Mouse (Mus musculus) lung, embryonic 15.5 days (tissue): Measurements from ENCODE around the gene Catsper2. TPM values are rescaled to one million over a fixed set of nuclear protein-coding genes. Genes with fewer than 3 reads are reported as not detected.

Experiments
- ATAC-seq: fragments of 200-750 bp; cut with Nextera tagmentation; 2 replicates; pipeline ENCODE4 v1.8.0; 2017; ENCODE audit warnings: moderate number of reproducible peaks, borderline replicate concordance; ENCODE audit not compliant: low FRiP score, low TSS enrichment; ENCODE audit errors: extremely low read depth
- H3K27ac ChIP-seq: fragments of 300-500 bp; sonication (generic); 2 replicates; pipeline ENCODE4 v1.5.1; 2015; ENCODE audit warnings: moderate library complexity, mild to moderate bottlenecking, inconsistent platforms
- H3K27me3 ChIP-seq: fragments of 300-500 bp; sonication (generic); 2 replicates; pipeline ENCODE4 v1.6.1; 2015; ENCODE audit warnings: inconsistent platforms
- H3K36me3 ChIP-seq: fragments of 300-500 bp; sonication (generic); 2 replicates; pipeline ENCODE4 v1.6.1; 2015; ENCODE audit warnings: inconsistent platforms
- H3K4me1 ChIP-seq: fragments of 300-500 bp; sonication (generic); 2 replicates; pipeline ENCODE4 v1.6.1; 2015; ENCODE audit warnings: inconsistent platforms
- H3K4me2 ChIP-seq: fragments of 300-500 bp; sonication (generic); 2 replicates; pipeline ENCODE4 v1.6.1; 2015; ENCODE audit warnings: inconsistent platforms, mild to moderate bottlenecking, moderate library complexity
- H3K4me3 ChIP-seq: fragments of 300-500 bp; sonication (generic); 2 replicates; pipeline ENCODE4 v1.5.1; 2015; ENCODE audit warnings: mild to moderate bottlenecking, inconsistent platforms
- H3K9ac ChIP-seq: fragments of 300-500 bp; sonication (generic); 2 replicates; pipeline ENCODE4 v1.6.1; 2015; ENCODE audit warnings: inconsistent platforms
- H3K9me3 ChIP-seq: fragments of 300-500 bp; sonication (generic); 2 replicates; pipeline ENCODE4 v1.6.1; 2016; ENCODE audit warnings: inconsistent platforms
- WGBS: fragments of 180-500 bp; shearing (Covaris S2); methylation state at CpG from one replicate; pipeline ENCODE4 v1.1.7; 2015; 5-methylcytosine and 5-hydroxymethylcytosine counted together
- polyA plus RNA-seq: library from polyadenylated mRNA; unstranded; fragments of >200 nt; fragmentation: Nextera tagmentation; extraction: Ambion mirVana; gene quantifications from 2 replicates; pipeline ENCODE4 v1.2.1, GENCODE M21; 2015

Gene Catsper2
- polyA plus RNA-seq: 1.3 and 2.3 TPM in 2 replicates

DNA sequence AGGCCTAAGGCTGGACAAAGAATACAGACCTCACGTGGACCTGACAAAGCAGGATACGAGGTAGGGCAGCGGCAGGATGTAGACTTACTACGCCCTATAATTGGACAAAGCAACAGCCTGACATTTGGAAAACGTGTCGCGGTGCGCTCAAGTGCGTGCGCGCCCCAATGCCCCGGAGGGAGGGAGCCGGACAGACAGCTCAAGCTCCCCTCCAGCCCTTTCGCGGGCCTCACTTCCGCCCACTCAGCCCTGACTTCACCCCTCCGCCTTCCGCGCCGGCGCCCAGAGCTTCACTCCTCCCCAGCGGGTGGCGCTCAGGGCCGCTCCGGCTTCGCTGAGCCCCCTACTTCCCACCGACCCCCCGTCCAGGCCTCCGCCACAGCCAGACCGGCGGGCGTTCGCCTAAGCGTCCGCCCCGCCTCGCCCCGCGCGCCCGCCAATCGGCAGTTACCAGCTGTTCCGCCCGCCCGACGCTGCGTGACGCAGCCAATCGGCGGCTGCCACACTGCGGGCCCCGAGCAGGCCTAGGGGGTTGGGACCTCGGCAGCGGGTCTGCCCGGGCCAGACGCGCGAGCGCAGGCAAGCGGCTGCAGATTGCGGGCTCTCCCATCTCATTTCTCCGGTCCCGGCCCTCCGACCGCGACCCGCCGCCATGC is at the start of gene Catsper2, which contains the start of gene Pdia3:
TSS of gene Catsper2 (minus strand) at position 406 of the 656 bp plus-strand sequence.
TSS of gene Pdia3 (plus strand) at position 389 of the 656 bp plus-strand sequence.
- peak; percentile 99 for ATAC-seq
- Histone ChIP-seq H3K4me3 (peak within 1 kb of the TSS; percentile 89), H3K9me3 (no peaks in the 10 kb centered on the region), H3K4me2 (peak within 1 kb of the TSS; percentile 67), H3K27me3 (no peaks in the 10 kb centered on the region), H3K9ac (peak within 1 kb of the TSS; percentile 100), H3K4me1 (peaks cover 20% of the 10 kb centered on the region), H3K27ac (peak within 1 kb of the TSS; percentile 98), H3K36me3 (peaks cover 21% of the 10 kb centered on the region)
- under 1% methylated on average over 66 of the region's 68 CpGs for WGBS

DNA sequence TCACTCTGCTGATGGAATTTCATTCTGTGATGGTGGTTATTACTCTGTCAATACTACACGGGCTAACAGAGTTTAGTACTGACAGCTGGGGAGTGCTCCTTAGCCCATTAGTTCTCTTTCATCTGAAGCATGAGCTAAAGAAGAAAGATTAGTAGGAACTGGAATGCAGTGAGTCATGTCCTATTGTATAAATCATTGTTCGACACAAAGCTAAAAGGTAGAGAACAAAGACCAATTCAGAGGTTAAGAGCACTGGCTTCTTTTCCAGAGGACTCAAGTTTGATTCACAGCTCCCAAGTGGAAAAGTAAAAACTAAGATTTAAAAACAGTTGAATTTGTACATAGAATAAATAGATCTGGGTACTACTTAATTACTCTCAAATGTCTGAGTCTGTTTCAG is 46.5 kb upstream of the Catsper2 start:
- Histone ChIP-seq H3K27ac (no peak overlapping the region), H3K9ac (no peak overlapping the region), H3K9me3 (no peaks in the 10 kb centered on the region), H3K4me1 (peaks cover 15% of the 10 kb centered on the region), H3K4me3 (no peak overlapping the region), H3K36me3 (peaks cover 20% of the 10 kb centered on the region; the same call in 1 of the 2 replicates), H3K27me3 (no peaks in the 10 kb centered on the region), H3K4me2 (no peak overlapping the region)
- 51% methylated on average over 2 of the region's 2 CpGs for WGBS
- ATAC-seq: no peak

DNA sequence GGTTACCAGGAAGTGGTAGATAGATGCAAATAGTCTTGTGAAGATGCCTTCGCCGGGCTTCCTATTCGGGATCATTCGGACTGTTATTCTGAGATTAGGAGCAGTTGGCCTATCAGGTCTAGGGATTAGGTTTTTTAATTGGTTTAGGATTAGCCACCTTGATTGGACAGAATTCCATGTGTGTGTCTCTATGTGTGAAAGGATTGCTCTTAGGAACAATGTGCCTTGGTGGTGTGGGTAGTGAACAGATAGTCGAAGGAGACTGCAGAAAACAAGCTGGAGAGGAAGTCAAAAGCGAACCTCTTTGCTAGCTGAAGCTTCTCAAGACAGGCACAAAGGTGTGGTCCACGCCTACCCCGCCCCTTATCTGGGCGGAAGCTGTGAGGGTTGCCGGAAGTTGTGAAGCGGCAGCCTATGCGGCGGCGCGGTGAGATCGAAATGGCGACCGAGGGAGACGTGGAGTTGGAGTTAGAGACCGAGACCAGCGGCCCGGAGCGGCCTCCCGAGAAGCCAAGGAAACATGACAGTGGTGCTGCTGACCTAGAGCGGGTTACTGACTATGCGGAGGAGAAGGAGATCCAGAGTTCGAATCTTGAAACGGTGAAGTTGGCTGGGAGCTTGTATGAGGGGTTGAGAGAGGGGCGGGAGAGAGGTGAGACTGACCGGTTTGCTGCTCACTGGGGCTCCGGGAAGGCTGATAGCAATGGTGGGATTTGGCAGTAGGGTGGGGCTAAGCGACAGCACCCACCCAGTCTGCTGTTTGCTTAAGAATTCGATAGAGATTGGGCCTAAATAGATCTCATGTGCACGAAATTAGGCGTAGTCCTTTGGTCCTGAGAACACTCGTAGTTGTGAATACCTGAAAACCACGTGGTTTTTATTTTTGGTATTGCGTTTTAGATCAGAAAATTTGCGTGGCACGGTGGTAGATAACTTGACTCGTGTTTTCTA is 43.4 kb upstream of the Catsper2 start, which contains the start of gene Serinc4:
TSS of gene Serinc4 (minus strand) at position 90 of the 951 bp plus-strand sequence.
- ATAC-seq: peak; percentile 89
- no peaks in the 10 kb centered on the region for H3K27me3 ChIP-seq
- H3K4me3 ChIP-seq: peak within 1 kb of the TSS; percentile 64
- peak within 1 kb of the TSS; percentile 65 for H3K27ac ChIP-seq
- H3K9ac ChIP-seq: peak within 1 kb of the TSS; percentile 60
- H3K4me1 ChIP-seq: peaks cover 20% of the 10 kb centered on the region
- H3K36me3 ChIP-seq: peaks cover 36% of the 10 kb centered on the region
- 3% methylated on average over 41 of the region's 41 CpGs for WGBS
- peak within 1 kb of the TSS; percentile 61 for H3K4me2 ChIP-seq
- no peaks in the 10 kb centered on the region for H3K9me3 ChIP-seq

DNA sequence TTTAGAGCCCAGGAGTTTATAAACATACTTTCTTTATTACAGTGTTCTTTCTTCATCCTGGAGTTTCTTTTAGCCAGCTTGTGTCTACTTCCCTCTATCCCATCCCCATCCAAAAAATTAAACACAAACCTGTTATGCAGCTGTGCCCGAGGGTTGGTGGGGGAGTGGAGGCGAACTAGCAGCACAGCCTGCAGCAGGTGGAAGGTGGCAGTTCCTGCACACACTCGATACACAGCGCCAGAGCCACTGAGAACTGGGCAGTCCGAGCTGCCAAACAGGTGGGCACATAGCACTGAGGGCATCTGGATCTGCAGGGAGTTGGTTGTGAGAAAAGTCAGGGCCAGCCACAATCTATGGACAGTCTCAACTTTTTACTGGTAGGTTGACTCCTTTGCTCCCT is 41.9 kb upstream of the Catsper2 start:
- ATAC-seq: no peak
- no peak overlapping the region for H3K4me2 ChIP-seq
- H3K27ac ChIP-seq: no peak overlapping the region
- H3K9ac ChIP-seq: no peak overlapping the region
- H3K9me3 ChIP-seq: no peaks in the 10 kb centered on the region
- H3K4me3 ChIP-seq: no peak overlapping the region
- 74% methylated on average over 5 of the region's 5 CpGs for WGBS
- H3K36me3 ChIP-seq: peaks cover 42% of the 10 kb centered on the region
- peaks cover 28% of the 10 kb centered on the region for H3K4me1 ChIP-seq
- H3K27me3 ChIP-seq: no peaks in the 10 kb centered on the region

DNA sequence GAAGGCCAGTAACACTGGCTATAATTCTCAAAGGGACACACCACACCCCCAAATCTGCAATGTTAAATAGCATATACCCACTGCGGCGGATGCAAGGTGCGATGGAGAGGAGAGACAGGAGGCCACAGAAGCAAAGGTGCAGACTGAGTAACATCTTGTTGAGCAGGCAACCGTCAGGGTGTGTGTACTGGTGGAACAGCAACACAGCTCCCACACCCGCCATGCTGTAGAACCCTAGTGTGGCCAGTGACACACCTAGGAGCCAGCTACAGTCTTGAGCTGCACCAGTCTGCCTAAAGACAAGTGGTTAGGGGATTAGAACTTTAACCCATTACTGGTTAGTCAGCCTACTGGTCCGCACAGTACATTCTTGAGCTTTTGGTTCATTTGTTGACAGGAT is 40.3 kb upstream of the Catsper2 start:
- Histone ChIP-seq H3K9me3 (no peaks in the 10 kb centered on the region), H3K36me3 (peaks cover 30% of the 10 kb centered on the region), H3K4me1 (peaks cover 32% of the 10 kb centered on the region), H3K9ac (no peak overlapping the region), H3K4me3 (no peak overlapping the region), H3K27me3 (no peaks in the 10 kb centered on the region), H3K27ac (no peak overlapping the region), H3K4me2 (no peak overlapping the region)
- 77% methylated on average over 6 of the region's 6 CpGs for WGBS
- ATAC-seq: no peak

DNA sequence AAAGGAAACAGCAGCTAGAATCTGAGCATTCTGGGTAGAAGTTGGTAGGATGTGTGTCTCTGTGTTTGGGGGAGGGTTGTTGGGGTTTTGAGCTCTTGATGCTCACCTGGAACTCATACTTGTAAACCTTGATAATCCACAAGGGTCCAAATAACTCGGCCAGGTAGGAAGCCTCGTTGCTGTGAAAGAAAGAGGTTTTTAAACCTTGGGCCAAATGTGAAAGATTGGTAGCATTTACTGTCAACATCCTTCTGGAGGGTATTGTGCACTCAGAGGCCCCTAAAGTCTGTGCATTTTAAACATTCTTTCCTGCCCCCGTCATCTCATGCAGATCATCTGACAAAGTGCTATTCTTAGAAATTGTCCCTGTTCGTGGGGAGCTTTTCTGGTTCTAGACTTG is 39.4 kb upstream of the Catsper2 start, which contains the start of gene Hypk:
TSS of gene Hypk (plus strand) at position 301 of the 400 bp plus-strand sequence.
- H3K27me3 ChIP-seq: no peaks in the 10 kb centered on the region
- no peak within 1 kb of the TSS for H3K4me3 ChIP-seq
- peaks cover 30% of the 10 kb centered on the region for H3K4me1 ChIP-seq
- no peak for ATAC-seq
- no peaks in the 10 kb centered on the region for H3K9me3 ChIP-seq
- no peak within 1 kb of the TSS for H3K27ac ChIP-seq
- no peak within 1 kb of the TSS for H3K4me2 ChIP-seq
- WGBS: 49% methylated on average over 4 of the region's 4 CpGs
- H3K36me3 ChIP-seq: peaks cover 23% of the 10 kb centered on the region
- no peak within 1 kb of the TSS; the same call in 1 of the 2 replicates for H3K9ac ChIP-seq

DNA sequence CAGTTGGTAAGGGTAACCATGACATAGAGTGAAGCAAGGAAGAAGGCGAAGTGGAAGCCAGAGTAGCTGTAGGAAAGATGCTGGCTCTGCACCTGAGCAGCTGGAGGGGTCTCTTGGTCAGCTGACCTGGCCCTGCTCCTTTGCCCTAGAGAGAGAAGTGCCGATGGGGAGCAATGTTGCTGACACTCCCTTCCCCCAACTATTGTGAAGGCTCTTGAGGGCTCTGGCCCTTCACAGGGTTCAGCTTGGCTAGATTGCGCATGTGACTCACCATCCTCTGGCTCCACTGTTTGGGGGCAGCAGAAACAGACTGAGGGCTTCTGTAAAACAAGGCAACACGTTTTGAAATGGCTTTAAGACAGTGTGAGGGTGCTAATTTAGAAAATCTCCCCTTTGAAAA is 38.8 kb upstream of the Catsper2 start:
- Histone ChIP-seq H3K4me1 (peaks cover 31% of the 10 kb centered on the region), H3K9ac (no peak overlapping the region; the same call in 1 of the 2 replicates), H3K36me3 (peaks cover 23% of the 10 kb centered on the region), H3K4me3 (no peak overlapping the region), H3K9me3 (no peaks in the 10 kb centered on the region), H3K27ac (no peak overlapping the region), H3K27me3 (no peaks in the 10 kb centered on the region), H3K4me2 (no peak overlapping the region)
- ATAC-seq: no peak
- 68% methylated on average over 4 of the region's 4 CpGs for WGBS

DNA sequence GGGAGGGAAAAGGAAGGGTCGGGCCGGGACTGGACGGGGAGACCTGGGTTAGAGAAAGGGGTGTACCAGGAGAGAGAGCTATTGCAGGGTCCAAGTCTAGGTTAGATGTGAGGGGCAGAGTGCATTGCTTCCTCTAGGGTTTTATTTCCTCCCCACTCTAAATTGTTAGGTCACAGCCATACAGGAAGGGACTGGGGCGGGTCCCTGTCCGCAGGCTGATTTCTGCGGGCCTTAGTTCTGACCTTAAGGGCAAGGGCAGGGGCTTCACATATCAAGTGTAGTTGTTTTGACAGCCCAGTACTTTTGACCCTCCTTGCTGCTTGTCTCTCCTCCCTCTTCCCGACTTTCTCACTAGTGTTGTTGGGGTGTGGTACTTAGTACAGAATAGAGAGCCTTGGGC is 36.5 kb upstream of the Catsper2 start:
- H3K9me3 ChIP-seq: no peaks in the 10 kb centered on the region
- WGBS: 1% methylated on average over 7 of the region's 7 CpGs
- H3K4me2 ChIP-seq: peak overlapping the region; percentile 60
- peaks cover 21% of the 10 kb centered on the region for H3K36me3 ChIP-seq
- peaks cover 24% of the 10 kb centered on the region for H3K4me1 ChIP-seq
- H3K4me3 ChIP-seq: peak overlapping the region; percentile 96
- no peak for ATAC-seq
- H3K27ac ChIP-seq: peak overlapping the region; percentile 94
- H3K27me3 ChIP-seq: no peaks in the 10 kb centered on the region
- H3K9ac ChIP-seq: peak overlapping the region; percentile 96

DNA sequence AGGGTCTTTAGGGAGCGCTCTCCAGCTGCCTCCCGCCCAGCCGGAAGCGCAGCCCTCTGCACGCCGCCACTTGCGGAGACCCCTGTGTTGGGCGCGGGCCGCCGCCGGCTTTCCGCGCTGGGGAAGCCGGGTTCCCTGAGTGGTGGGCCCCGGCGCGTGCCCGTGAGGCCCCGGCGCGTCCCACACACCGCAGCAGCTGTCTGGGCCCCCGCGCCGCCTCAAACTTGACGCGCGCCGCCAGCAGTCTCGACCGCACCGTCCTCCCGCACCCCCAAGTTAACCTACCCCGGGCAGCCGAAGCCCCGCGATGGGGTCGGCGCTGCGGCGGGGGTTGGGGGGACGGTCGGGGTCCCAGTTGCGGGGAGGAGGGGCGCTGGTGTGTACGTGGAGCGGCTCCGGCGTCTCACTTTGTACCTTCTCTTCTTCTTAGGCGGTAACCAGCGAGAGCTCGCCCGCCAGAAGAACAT is 36.0 kb upstream of the Catsper2 start:
- peaks cover 24% of the 10 kb centered on the region for H3K4me1 ChIP-seq
- peak overlapping the region; percentile 94 for H3K27ac ChIP-seq
- peak overlapping the region; percentile 96 for H3K9ac ChIP-seq
- H3K4me3 ChIP-seq: peak overlapping the region; percentile 96
- peak; percentile 56; the same call in 1 of the 2 replicates for ATAC-seq
- H3K9me3 ChIP-seq: no peaks in the 10 kb centered on the region
- peaks cover 19% of the 10 kb centered on the region for H3K36me3 ChIP-seq
- H3K27me3 ChIP-seq: no peaks in the 10 kb centered on the region
- H3K4me2 ChIP-seq: peak overlapping the region; percentile 60
- WGBS: under 1% methylated on average over 53 of the region's 54 CpGs

DNA sequence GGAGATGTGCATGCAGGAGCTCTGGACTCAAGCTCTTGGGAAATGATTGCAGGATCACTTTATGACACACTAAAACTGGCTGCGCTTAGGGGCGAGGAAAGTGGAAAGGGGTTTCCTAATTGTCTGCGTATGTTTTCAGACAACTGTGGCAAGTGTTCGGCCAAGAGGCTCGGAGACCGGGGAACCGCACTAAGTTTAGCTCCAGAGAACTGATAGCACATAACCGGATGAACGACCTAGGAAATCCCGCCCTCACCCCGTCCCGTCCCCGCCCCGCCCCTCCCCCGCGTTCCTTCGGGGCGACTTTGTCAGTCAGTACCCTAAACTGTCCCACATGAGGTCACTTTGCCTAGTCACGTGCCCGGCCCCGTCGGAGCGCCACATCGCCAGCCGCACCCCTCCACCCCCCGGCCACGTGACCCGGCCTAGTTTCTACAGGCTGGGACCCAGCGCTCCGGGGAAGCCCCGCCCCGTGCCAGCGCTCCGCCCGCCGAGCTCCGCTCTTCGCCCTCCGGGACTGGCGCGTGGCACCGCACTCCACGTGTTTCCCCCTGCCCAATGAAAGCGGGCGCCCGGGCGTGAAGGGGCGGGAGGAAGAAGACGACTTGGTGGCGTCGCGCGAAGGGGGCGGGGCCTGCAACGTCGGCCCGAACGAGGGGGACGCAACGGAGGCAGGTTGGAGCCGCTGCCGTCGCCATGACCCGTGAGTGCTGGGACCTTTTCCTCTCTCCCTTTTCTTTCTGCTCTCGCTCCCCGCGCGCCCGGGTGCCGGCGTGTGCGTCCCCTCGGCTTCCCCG is 35.3 kb upstream of the Catsper2 start, which contains the start of gene Serf2:
TSS of gene Serf2 (plus strand) at position 457 of the 797 bp plus-strand sequence.
- Histone ChIP-seq H3K4me1 (peaks cover 24% of the 10 kb centered on the region), H3K36me3 (peaks cover 19% of the 10 kb centered on the region), H3K9me3 (no peaks in the 10 kb centered on the region), H3K27ac (peak within 1 kb of the TSS; percentile 96), H3K4me3 (peak within 1 kb of the TSS; percentile 96), H3K9ac (peak within 1 kb of the TSS; percentile 96), H3K27me3 (no peaks in the 10 kb centered on the region), H3K4me2 (peak within 1 kb of the TSS; percentile 84)
- peak; percentile 98 for ATAC-seq
- under 1% methylated on average over 55 of the region's 74 CpGs for WGBS

DNA sequence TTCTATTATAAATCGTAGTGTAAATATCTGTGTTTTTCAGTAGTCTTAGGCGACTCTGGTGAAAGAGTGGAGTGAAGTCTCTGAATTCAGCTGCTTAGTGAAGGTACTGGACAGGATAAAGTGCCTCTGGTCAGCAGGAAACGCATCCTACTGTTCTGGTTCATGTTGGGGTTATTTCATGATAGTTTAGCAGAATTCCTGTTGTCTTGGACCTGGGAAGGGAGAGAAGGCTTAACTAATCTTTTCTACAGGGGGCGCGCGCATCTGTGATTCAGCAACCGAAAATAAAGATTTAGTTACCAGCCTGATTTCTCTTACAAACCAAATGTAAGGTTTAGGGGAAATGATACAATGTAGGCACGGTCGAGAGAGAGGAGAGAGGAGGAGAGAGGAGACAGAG is 34.5 kb upstream of the Catsper2 start:
- H3K9ac ChIP-seq: peak overlapping the region; percentile 42
- H3K9me3 ChIP-seq: no peaks in the 10 kb centered on the region
- peak overlapping the region; percentile 96 for H3K4me3 ChIP-seq

More for the DNA sequence above, 34.5 kb upstream of the Catsper2 start:
- Histone ChIP-seq H3K36me3 (peaks cover 17% of the 10 kb centered on the region), H3K4me1 (peaks cover 26% of the 10 kb centered on the region), H3K4me2 (peak overlapping the region; percentile 84), H3K27ac (peak overlapping the region; percentile 96), H3K27me3 (no peaks in the 10 kb centered on the region)
- ATAC-seq: no peak
- 10% methylated on average over 9 of the region's 9 CpGs for WGBS
